Mouse (Mus musculus) adrenal gland, postnatal 25 days (tissue): ENCODE measurements around the gene Kirrel3. TPM values are rescaled to one million over a fixed set of nuclear protein-coding genes. Genes with fewer than 3 reads are reported as not detected.

ENCODE experiments used
- DNase-seq: peaks from one replicate; pipeline ENCODE4 v3.0.0; 2021; ENCODE audit warnings: mixed read lengths
- total RNA-seq: library from RNA; stranded (reverse); gene quantifications from 2 replicates; pipeline ENCODE4 v1.2.3, GENCODE M21; 2021

The Kirrel3 gene
- total RNA-seq, 1 experiment from 2014 or later, result 0.52 TPM

DNA sequence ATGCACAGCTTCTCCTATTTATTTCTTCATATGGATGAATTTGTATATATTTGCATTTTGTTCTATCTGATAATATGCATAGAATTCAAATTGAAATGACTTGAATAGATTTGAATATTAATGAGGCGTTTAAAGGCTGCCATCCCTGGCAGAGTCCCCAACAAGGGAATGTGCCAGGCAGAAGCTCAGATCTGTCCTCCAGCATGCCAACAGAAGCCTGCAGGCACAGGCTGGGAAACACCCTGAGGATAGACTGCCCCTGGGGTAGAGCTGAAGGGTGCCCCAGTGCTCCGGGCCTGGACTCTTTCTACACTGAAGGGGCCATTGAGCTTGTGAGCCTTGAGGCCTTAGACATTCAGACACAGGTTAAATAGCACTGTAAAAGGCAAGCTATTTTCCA, 21.5 kb downstream of the Kirrel3 start:
- DNase-seq, result no peak

DNA sequence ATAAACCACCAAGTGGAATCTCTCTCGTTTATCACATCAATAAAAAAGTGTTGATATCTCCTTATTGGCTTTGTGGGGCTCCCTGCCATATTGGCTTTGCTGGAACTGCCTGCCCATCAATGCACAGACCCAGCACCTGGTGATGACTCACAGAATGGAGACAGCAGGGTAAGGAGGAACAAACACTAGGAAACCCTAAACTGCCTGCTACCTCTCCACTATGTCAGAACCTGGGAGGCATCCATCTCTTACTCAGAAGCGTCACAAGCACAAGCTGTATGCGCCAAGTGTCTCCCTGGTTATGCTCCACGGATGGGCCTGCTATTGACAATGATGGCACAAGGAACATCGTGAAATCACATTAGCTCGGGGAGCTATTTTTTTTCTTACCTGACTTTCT, 33.2 kb downstream of the Kirrel3 start:
- DNase-seq, result no peak

DNA sequence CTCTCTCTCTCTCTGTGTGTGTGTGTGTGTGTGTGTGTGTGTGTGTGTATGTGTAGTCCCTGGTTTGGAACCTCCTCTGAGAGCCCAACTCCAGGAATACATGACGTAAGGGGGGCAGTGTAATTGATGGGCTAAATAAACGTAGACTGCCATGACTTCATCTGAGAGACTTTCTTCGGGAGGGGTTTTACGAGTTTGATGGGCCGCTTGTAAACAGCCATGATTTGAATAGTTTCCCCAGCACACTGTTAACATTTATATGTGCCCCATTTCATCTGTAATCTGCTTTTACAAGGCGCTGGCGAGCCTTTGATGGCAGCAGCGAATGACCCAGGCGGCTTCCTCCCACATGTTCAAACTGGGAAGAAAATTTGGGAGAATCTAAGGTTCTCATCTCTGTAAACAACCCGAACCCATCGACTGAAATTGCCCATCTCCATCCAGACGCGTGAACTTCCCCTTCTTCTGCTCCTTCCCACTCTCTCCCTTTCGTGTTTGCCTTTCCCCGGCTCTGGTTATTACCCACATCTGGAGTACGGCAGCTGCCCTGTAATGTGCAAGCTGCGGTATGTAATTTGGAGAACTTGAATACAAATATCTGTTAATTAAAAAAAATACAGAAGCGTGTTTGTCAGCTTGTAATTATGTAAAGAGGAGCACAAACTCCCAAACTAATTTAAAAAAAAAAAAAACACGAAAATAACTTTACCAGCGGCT, 34.7 kb downstream of the Kirrel3 start:
- no peak for DNase-seq

DNA sequence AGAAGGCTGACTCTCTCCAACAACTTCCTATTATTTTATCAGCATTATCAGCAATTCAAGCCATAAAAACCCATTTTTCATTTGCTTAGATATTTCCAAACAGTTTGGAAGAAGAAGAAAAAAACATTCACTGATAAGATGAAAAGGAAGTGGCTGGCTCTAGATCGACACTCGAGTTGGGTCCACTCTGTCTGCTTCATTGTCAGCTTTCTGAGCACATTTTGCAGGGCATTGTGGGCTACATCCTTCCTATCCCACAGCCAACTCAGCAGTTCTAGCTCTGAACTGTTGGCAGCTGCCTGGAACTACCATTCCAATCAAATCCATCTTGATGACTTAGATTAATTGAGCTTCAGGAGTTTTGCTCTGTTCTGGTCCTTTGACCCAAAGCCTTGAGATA, 40.0 kb downstream of the Kirrel3 start:
- DNase-seq, result no peak

DNA sequence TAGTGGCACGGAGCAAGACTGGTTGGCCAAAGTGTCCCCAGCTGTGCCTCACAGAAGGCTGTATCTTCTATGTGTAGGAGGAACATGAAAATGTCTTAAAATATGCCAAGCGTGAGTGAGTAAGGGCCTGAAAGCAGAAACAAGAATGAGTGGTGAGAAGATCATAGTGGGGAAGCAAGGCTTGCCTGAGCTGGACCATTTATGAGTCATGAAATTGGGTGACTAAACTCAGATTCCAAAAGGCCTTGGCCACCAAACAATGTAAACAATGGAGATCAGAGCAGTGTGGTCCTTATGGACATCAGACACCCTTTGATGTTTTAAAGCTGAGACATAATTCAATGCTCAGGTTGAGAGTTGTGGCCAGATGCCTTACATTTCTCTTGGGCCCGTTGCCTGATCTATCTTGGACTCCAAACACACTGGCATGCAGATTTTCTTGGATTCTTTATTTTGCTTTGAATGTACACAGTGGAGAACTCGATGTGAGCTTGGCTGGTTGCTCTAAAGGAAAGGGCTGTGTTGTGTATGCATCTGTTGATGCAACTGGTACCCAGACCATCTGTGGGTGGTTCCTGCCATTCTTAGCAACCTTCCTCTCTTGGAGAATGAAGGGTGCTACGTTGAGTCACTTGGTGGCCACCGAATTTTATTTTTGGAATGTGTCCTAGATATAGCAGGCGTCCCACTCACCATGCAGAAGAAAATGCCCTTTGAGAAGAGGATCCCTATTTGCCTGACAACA, 53.1 kb downstream of the Kirrel3 start:
- no peak for DNase-seq

DNA sequence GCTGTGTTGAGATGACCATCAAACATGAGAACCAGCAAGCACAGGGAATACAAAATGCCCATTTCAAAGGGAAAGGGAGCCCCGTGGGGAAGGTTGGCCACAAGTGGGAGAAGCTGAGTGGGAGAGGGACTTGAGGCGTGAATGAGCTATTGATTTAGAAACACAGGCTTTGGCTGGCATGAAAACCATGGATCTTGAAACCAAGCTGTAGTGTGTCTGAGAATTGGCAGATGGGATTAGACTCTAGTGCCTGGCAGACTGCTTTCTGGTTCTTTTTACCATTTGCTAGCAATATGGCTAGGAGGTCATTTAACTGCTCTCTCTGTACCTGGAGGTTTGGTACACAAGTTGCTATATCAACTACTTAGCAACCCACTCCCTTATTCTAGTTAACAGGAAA, 56.2 kb downstream of the Kirrel3 start:
- no peak for DNase-seq

DNA sequence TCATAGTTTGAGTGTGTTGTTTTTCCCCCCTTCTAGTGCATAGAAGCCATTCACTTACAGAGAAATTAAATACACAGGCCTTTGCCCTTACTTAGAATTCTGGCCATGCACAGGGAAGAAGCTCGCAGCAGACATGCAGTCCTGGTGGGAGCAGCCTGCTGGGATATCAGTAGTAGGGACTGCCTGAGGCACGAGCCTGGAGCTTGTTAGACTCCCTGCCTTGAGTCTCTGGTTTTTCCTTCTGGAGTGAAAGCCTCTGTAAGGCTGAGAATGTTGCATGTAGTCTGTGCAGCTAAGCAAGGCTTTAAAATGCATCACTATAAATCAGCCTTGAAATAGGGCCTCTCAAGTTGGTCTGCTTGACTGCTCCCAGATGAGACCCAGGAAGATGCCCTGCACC, 70.0 kb downstream of the Kirrel3 start:
- no peak for DNase-seq

DNA sequence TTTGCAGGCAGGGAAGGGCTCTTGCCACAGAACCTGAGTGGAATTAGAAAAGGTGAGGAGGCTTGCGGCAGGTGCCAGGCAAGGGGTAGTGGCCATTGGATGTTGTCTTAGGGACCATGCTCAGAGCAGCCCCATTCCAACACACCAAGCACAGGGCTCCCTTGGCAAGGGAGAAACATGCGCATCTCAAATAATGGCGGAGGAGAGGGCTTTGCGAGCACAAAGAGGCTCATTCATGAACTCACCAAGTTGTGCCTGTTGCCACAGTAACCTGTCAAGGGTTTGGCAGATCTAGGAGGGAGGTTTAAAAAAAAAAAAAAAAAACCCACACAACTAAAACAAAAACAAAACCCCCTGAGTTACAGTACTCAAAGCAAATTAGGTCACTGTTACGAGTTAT, 72.2 kb downstream of the Kirrel3 start:
- no peak for DNase-seq

DNA sequence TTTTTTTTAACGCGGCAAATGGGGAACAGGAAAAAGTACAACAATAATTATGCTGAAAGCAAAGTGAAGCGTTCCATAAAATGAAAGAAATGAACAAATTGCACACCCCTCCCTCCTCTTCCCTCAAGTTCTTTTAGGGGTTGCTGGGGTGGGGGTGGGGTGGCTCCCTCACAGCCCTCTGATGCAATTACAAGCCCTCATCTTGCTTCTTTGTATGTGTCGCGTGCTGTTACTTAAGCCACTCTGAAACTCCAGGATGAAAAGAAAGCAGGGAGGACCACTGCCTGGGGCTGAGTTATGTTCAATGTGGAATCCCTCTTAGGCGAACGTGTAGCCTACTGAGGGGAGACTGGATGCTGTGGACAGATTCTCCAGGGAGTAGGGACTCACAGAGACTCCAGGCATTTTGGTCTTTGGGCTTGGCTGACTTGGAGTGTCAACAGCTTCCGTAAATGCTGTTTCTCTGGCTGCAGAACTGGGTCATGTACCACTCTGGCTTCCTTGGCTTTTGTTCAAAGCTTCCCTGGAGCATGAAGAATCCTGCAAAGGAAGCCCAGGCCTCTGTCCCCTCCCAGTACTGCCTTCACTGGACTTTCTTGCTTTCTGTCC, 72.7 kb downstream of the Kirrel3 start:
- no peak for DNase-seq

DNA sequence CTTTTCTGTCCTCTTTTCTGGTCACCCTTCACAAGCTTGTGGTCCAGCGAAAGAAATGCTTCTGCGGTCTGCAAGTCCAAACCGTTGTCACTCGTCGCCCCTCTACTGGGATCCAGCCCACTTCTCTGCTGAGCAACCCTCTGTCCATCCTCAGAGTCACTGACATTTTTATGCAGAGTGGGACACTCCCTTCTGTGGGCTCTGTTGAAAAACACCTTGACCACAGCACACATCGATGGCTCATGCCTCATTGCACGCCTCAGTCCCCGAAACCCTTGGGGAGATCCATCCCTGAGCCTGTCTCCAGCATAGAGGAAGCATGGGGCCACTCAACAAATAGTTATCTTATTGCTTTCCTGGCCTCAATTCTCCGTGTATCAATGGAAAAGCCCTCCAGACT, 73.4 kb downstream of the Kirrel3 start:
- no peak for DNase-seq

DNA sequence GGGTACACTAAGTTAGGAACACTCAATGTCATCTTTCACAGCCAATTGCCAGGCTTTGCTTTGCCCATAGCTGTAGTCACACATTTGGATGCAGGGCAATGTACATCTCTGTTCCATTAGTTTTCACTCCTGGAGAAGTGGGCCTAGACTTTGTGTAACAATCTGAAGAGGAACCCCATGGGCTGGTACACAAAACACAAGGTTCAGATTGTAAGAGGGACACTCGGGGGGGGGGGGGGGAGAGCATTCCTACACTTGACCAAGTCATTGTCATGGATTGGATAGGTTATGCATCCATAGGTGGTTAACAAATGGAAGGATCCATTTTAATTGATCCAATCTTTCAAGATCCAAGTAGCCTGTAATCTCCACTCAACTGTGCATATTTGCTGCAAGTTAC, 75.6 kb downstream of the Kirrel3 start:
- DNase-seq, result no peak

DNA sequence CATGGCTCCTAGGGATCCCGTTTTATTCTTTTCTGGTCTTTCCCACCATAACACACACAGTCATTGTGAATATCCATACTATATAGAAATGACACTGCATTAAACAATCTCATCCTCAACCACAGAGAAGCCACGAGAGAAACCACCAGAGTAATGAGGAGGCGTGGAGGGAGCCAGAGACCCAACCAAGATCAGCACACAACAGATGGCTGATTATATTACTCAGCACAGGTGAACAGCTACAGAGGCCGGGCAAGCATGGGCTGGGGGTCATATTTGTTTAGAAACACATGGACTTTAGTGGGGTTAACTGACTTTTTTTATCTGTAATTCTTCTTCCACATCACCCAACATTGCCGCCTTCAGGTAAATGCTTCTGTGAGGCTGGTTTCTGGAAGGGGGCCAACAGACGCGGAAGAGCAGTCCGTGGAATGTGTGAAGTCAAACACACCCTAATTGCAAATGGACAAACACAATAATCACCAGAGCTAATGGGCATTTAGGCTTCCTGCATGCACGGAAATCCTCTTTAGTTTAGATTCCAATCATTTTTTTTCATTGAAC, 76.8 kb downstream of the Kirrel3 start:
- DNase-seq, result no peak

DNA sequence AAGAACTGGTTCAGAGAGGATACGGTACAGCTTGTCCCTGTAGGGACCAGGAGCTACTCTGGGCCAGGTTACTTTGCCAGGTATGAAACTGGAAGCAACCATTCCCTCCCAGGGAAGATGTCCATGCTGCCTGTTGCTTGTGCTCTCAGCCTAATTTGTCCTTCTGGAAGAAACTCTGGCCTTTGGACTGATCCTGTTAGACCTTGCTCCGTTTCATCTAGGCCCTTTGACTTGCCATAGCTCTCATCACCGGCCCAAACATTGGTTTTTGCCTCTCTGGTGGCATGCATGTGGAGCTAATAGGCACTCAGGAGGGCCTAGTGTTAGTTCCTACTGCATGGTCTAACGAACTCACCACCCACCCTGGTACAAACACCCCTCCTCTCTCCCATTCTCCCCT, 88.2 kb downstream of the Kirrel3 start:
- DNase-seq, result no peak

DNA sequence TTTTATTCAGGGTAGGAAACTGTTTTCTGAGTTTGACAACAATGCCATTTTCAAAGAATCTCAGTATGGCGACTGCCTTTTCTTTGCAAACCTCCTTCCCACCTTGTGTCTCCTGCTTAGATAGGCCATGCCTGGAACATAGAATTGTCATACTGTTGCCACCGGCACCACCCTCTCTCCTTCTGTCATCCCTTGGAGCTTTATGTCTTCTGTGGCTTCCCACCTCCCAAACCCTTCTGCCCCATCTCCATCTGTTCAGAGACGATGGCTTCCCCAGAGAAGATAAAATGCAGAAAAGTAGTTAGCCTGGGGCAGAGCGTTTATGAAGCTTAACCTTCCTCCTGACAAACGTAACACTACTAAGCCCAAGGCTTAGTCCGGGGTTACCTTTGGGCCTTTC, 88.9 kb downstream of the Kirrel3 start:
- no peak for DNase-seq

DNA sequence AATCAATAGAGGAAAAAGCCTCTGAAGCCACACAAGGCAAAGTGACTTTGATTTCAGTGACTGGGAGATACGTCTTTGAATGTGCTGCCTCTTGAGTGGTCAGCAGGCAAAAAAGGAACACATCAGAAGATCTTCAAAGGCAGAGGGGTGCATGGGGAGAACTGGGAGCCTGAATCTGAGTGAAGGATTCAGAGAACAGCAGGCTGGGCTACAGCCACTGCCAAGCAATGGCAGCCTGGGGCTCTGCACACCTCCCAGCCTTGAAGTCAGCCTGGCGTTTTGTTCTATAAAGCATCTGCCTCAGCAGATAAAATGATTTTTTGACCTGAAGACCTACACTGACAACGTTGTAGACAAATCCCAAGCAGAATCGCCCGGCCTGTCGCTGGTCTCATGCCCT, 93.5 kb downstream of the Kirrel3 start:
- no peak for DNase-seq

DNA sequence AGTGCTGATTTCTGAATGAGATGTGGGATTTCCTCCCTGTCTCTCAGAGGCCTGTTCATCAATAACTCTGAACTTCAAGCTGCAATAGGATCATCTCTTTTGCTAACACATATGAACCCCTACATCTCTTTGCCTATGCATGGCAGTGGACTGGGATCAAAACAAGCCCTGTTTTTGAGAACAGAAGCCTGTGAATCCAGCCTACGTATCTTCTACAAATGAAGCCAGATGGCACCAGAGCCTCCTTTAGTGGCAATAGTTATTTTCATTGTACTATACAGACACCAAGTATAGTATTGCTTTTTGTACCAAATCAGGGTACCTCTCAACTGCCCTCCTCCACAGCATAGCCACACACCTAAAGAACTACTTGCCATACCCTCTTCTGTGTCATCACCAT, 94.4 kb downstream of the Kirrel3 start:
- no peak for DNase-seq

DNA sequence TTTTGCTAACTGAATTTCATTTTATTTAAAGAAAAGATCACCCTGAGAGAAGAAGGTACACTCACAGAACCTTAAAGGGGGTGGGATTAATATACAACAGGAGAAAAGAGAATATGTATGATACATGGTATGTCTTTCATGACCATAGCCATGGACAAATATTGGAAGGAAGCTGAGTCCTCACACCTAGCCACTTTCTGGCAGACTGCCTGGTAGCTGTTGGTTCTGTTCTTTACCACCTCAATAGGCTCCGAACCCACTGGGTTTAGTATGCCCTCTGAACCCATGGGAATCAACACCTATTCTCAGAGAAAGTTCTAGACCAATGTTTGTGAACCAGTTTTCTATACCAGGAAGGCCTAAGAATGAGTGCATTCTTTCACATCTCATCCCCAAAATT, 96.8 kb downstream of the Kirrel3 start:
- no peak for DNase-seq

DNA sequence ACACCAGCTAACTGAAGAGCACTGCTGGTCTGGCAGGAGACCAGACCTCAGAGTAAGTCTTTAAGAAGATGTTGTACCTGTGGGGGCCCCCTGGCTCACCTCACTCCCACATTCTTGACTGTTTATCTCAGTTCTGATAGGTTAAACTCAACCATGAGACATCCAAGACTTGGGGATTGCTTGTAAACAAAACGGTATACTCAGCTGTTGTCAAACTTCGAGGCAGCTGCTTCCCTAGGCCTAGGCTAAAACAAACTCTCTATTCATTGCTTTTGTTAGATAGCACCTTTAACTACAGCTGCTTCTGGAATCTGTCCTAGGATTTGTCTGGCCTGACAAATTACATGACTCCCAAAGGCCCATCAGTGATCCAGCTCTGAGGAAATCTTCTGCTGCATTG, 99.8 kb downstream of the Kirrel3 start:
- DNase-seq, result no peak

DNA sequence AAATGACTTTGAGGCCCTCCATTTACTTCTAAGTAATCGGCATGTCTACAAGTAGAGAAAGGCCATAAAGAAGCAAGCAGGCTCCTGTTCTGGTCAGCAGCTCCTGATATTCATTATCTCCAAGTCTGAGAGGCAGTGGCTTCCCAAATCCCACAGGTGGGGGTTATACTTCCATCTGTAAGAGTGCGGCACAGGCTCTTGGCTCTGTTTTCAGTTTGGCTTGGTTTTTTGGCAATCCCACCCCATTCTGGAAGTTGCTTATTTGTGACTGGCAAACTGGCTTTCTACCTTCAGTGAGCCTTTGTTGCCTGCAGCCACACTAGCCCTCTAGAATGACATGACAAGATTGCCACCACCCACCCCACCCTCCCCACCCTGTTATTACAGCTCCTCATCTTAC, 100.4 kb downstream of the Kirrel3 start:
- DNase-seq, result no peak

DNA sequence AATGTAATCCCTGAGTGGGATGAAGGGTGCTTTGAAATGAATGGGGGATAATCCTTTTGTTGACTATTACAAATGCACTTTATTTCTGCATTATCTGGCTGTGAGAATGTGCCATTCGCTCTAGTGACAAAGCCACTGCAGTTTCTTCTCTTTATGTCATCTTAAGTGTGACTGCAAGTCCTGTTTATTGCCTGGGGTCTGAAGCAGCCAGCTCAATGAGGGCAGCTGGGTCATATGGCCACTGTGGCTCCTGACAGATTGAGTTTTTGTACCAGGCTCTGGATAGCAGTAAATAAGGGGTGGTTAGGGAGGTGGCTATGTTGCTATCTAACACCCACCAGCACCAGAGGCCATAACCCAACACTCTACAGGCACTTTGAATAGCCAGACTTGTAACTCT, 104.1 kb downstream of the Kirrel3 start:
- DNase-seq, result no peak

DNA sequence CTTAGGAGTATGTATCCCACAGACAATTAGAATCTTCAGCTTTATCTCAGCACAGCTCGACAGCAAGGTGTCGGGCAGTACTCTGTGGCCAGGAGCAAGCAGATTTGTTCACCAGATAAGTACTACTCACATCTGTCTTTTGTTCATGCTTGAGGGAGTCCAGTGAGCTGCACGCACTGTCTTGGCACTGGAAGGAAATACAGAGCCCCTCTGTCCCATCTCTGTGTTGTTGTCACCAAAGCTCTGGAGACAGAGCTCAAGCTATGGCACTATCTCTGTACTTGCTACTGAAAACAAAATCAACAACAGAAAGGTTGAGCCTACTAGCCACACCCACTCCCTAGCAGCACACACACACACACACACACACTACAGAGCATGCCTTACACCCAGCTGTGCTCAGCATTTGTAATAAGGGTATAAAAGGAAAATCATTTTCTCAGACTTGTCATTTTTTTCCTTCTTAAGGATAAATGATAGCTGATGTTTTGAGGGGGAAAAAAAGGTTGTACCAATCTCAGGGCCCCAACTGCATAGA, 106.4 kb downstream of the Kirrel3 start:
- DNase-seq, result no peak

DNA sequence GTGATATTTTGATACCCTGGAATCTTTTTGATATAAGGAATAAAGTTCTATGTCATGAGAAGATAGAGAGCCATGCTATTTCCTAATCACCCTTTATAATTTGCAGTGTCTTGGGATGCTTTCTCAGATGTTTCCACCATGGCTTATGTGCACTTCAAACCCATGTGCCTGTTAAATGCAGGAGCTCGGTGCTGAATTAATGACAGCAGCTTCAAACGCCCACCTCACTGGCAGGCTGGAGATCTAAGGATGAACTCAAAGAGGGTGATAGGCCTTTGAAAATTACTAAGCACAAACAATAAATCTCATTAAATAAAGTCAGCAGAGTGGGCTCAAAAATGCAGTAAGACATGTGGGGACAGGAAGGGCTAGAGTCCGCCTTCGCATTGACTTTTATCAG, 108.2 kb downstream of the Kirrel3 start:
- no peak for DNase-seq

DNA sequence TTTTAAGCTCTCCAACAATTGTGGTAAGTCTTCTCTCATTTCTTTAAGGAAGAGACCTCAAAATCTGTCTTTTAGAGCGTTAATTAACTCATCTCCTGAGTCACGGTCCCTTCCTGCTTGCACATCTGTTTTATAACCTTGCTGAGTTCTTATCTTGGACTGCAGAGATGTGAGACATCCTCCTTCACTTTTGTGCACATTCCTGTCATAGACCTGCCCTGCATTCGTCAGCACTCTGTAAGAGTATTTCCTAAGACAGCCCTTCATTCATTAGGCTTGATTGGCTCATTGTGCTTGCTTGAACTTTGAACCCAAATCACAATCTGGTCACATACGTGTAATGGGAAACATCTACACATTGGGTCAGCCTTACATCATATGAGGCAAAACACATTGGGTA, 114.6 kb downstream of the Kirrel3 start:
- DNase-seq, result no peak
